Mouse (Mus musculus) stomach, postnatal 0 days (tissue): Measurements from ENCODE around the gene Samd4b. TPM values are rescaled to one million over a fixed set of nuclear protein-coding genes. Genes with fewer than 3 reads are reported as not detected.

ENCODE experiments used
- ATAC-seq: fragments of 200-750 bp; cut with Nextera tagmentation; 2 replicates; pipeline ENCODE4 v1.8.0; 2017; ENCODE audit not compliant: low FRiP score, low TSS enrichment
- DNase-seq: peaks from one replicate; pipeline ENCODE4 v3.0.0-alpha.2; 2016; ENCODE audit warnings: low spot score
- H3K27ac ChIP-seq: fragments of 300-500 bp; sonication (generic); replicated peaks from 2 replicates; pipeline ENCODE4 v1.5.1; 2014; ENCODE audit warnings: mild to moderate bottlenecking, control low read depth
- H3K27me3 ChIP-seq: fragments of 300-500 bp; sonication (generic); 2 replicates; pipeline ENCODE4 v1.6.1; 2014; ENCODE audit warnings: low read length; ENCODE audit not compliant: control insufficient read depth, insufficient read depth
- H3K36me3 ChIP-seq: fragments of 300-500 bp; sonication (generic); 2 replicates; pipeline ENCODE4 v1.6.1; 2014; ENCODE audit warnings: low read length, mixed read lengths; ENCODE audit not compliant: control insufficient read depth, insufficient read depth
- H3K4me1 ChIP-seq: fragments of 300-500 bp; sonication (generic); replicated peaks from 2 replicates; pipeline ENCODE4 v1.6.1; 2014; ENCODE audit warnings: antibody characterized with exemption; ENCODE audit not compliant: control insufficient read depth, insufficient read depth
- H3K4me2 ChIP-seq: fragments of 300-500 bp; sonication (generic); replicated peaks from 2 replicates; pipeline ENCODE4 v1.6.1; 2014; ENCODE audit warnings: low read depth, mild to moderate bottlenecking, control low read depth, moderate library complexity
- H3K4me3 ChIP-seq: fragments of 300-500 bp; sonication (generic); 2 replicates; pipeline ENCODE4 v1.5.1; 2014; ENCODE audit warnings: low read depth, low read length, control low read depth
- H3K9ac ChIP-seq: fragments of 300-500 bp; sonication (generic); 2 replicates; pipeline ENCODE4 v1.6.1; 2014; ENCODE audit warnings: mild to moderate bottlenecking, low read length, control low read depth, mixed read lengths
- H3K9me3 ChIP-seq: fragments of 300-500 bp; sonication (generic); 2 replicates; pipeline ENCODE4 v1.6.1; 2016; ENCODE audit warnings: low read length; ENCODE audit not compliant: control insufficient read depth
- CTCF ChIP-seq: IDR thresholded peaks from 2 replicates; pipeline ENCODE4 v1.5.1; 2016; ENCODE audit warnings: antibody characterized with exemption, low read depth, mild to moderate bottlenecking, moderate library complexity
- EP300 ChIP-seq: optimal IDR thresholded peaks from 2 replicates; pipeline ENCODE3; 2016; ENCODE audit warnings: antibody characterized with exemption
- WGBS: fragments of 180-500 bp; shearing (Covaris S2); extraction: QIAGEN DNeasy Blood & Tissue Kit; methylation state at CpG from one replicate; pipeline ENCODE4 v1.1.7; 2014; 5-methylcytosine and 5-hydroxymethylcytosine counted together
- polyA plus RNA-seq: library from polyadenylated mRNA; unstranded; fragments of >200 nt; fragmentation: Nextera tagmentation; extraction: Ambion mirVana; gene quantifications from 2 replicates; pipeline ENCODE4 v1.2.1, GENCODE M21; 2015

The Samd4b gene
- polyA plus RNA-seq, 1 experiment from 2014 or later = 9.8 TPM

DNA sequence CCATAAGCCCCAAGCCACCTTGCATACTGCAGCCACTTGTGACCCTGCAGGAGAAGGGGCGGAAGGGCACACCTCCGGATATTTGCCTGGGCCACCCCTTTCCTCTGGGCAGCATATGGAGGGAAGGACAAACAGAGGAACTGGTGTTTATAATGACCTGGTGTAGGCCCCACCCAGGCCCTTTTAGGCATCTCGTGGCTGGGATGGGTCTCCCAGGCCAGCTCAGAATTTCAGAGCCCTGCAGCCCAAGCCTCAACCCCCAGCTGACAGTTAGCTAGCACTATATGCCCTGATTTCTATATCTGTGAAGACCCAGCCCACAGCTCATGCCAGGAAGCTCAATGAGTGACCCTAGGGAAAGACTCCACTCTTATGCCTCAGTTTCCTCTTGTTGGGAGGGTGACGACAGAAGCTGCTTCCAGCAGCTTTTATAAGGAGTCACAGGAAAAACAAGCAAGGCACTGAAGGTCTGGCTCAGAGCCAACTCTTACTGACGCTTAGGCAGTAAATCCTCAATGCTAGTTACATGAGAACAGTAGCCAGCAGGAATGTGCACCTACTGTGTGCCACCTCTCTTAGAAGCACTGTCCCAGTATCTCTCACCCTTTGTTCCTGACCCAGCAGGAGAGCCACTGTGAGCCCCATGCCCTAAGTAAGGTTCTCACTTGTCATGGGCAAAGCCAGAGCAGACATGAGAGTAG lies 26.8 kb downstream of the Samd4b start:
- WGBS = 17% methylated on average over 5 of the region's 5 CpGs
- ATAC-seq = peak; percentile 21
- TF ChIP-seq EP300 (no peak), CTCF (no peak)

DNA sequence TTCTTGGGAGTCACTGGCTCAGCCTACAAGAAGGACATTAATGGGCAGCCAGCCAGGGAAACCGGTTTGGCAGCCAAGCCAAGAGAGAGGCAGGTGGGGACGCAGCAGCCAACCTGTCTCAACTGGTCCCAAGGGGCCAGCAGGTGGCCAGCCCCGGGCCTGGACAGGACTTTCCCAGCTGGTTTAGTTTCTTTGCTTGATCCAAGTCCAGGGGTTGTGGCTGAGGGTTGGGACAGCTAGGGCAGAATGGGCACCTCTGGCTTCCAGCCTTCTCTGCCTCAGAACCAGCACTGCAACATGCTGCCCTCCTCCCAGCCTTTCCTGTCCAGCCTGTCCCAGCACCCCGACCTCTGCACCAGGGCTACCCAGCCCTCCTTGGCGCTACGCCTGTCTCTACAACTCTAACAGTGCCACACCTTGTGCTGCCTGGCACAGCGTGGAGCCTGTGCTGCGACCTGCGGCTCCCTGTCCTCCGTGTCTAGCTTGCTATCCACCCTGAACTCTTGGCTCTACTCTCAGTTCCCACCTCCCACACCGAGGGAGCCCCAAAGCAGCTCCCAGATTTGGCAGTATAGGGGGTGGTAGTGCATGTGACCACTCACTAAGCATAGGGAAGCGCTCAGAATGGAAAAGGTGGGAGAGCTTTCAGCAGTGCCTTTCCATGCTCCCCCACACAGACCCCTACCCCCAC lies 27.5 kb downstream of the Samd4b start:
- Histone ChIP-seq H3K9ac (peak overlapping the region; percentile 41), H3K36me3 (peaks cover 13% of the 10 kb centered on the region; the same call in 1 of the 2 replicates), H3K27me3 (no peaks in the 10 kb centered on the region), H3K9me3 (no peaks in the 10 kb centered on the region), H3K4me3 (no peak overlapping the region), H3K27ac (peak overlapping the region; percentile 96), H3K4me2 (peak overlapping the region; percentile 43), H3K4me1 (peaks cover 15% of the 10 kb centered on the region)
- TF ChIP-seq CTCF (peak; percentile 30), EP300 (no peak)
- DNase-seq (peak; percentile 97), ATAC-seq (peak; percentile 93)
- 34% methylated on average over 12 of the region's 12 CpGs for WGBS

More for the DNA sequence above, 26.8 kb downstream of the Samd4b start:
- H3K27ac ChIP-seq = peak overlapping the region; percentile 96
- no peaks in the 10 kb centered on the region for H3K9me3 ChIP-seq
- peak overlapping the region; percentile 43 for H3K4me2 ChIP-seq
- DNase-seq = peak; percentile 58
- peaks cover 13% of the 10 kb centered on the region; the same call in 1 of the 2 replicates for H3K36me3 ChIP-seq
- H3K4me3 ChIP-seq = no peak overlapping the region
- H3K27me3 ChIP-seq = no peaks in the 10 kb centered on the region
- H3K9ac ChIP-seq = peak overlapping the region; percentile 41
- peaks cover 15% of the 10 kb centered on the region for H3K4me1 ChIP-seq

DNA sequence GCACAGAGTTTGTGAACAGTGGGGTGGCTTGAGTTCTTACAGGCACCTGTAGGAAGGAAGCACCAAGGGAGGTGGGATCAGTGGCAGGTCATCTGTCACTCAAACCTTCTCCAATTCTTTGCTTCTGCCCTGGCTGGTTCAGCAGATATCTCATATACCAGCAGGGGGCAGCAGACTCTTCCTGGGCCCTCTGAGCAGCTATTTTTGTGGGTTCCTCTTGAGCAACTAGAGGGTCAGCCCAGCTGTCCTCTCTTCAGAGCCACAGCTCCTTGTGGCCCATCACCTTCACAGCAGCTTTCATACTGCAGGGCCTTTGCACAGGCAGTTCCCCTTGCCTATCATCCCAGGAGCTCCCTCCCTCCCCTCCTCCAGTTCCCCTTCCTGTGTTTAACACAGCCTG lies 29.7 kb downstream of the Samd4b start:
- DNase-seq = peak; percentile 72
- peak overlapping the region; percentile 53; the same call in 1 of the 2 replicates for H3K27ac ChIP-seq
- peaks cover 20% of the 10 kb centered on the region for H3K36me3 ChIP-seq

DNA sequence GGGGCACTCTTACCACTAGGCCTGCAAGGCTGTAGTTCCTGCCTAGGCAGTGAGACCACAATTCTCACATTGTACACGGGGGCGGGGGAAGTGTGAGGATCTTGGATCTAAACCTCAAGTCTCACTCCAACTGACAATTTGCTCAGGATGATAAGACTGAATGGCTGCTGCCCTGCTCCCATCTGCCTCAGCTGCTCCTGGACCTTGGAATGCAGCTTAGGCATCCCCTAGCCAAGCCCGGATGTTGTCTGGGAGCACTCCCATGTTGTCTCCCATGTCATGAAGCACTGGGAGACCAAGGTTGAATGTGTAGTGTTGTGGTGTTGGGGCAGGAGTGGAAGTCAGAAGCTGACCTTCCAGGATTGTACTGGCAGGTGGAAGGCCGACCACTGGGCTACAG lies 30.4 kb downstream of the Samd4b start:
- Histone ChIP-seq H3K36me3 (peaks cover 22% of the 10 kb centered on the region), H3K4me1 (peaks cover 13% of the 10 kb centered on the region), H3K9ac (no peak overlapping the region), H3K4me3 (no peak overlapping the region), H3K9me3 (no peaks in the 10 kb centered on the region), H3K27ac (no peak overlapping the region), H3K27me3 (no peaks in the 10 kb centered on the region), H3K4me2 (no peak overlapping the region)
- 95% methylated on average over 4 of the region's 4 CpGs for WGBS
- no peak for ATAC-seq
- DNase-seq = no peak
- TF ChIP-seq EP300 (no peak), CTCF (no peak)

More for the DNA sequence above, 29.7 kb downstream of the Samd4b start:
- Histone ChIP-seq H3K4me2 (no peak overlapping the region), H3K4me3 (no peak overlapping the region), H3K4me1 (peaks cover 13% of the 10 kb centered on the region), H3K9me3 (no peaks in the 10 kb centered on the region), H3K9ac (no peak overlapping the region), H3K27me3 (no peaks in the 10 kb centered on the region)
- TF ChIP-seq CTCF = peak; percentile 90
- TF ChIP-seq EP300 = no peak
- ATAC-seq = no peak

DNA sequence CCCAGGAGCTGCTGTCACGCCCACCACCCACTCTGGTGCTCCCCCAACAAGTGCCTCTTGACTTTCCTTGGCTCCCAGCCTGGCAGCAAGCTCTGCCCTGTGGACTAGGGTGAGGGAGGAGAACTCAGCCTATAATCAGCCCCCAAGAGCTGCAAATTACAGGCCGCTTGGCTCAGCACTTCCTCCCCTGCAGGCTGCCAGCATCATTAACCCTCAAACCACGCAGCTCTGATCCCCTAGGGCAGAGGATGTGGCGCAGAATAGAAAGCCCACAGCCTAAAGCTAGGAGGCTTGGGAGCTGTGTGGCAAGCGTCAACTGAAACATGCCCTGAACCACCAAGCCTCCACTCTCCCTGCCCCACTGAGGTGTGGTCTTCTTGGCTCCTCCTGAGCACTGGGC lies 32.5 kb downstream of the Samd4b start:
- Histone ChIP-seq H3K4me3 (no peak overlapping the region), H3K27ac (no peak overlapping the region), H3K4me1 (no peaks in the 10 kb centered on the region), H3K27me3 (no peaks in the 10 kb centered on the region), H3K36me3 (peaks cover 25% of the 10 kb centered on the region), H3K9me3 (no peaks in the 10 kb centered on the region), H3K4me2 (no peak overlapping the region), H3K9ac (no peak overlapping the region)
- no peak for TF ChIP-seq CTCF
- no peak for TF ChIP-seq EP300
- no peak for DNase-seq
- ATAC-seq = no peak
- 93% methylated on average over 5 of the region's 5 CpGs for WGBS

DNA sequence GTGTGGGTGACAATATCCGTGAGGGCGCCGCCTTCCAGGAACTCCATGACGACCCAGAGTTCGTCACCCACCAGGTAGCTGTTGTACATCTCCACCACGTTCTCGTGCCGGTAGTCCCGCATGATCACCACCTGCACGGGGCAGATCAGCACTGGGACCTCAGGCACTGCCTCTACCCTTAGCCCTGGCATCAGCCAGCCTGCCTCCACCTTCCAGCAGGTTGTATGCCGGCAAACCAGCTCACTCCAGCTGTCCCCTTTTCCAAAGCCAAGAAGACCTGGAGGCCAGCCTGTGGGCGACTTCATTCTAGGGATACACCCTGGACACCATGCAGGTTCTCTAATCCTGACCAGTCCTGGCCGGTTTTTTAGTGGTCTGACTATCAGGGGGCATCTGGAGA lies 35.0 kb downstream of the Samd4b start:
- WGBS = 94% methylated on average over 13 of the region's 13 CpGs
- TF ChIP-seq CTCF (no peak), EP300 (no peak)
- H3K9ac ChIP-seq = no peak overlapping the region
- DNase-seq = no peak
- no peaks in the 10 kb centered on the region for H3K27me3 ChIP-seq
- no peak for ATAC-seq
- no peaks in the 10 kb centered on the region for H3K9me3 ChIP-seq
- no peak overlapping the region for H3K4me3 ChIP-seq
- H3K4me2 ChIP-seq = no peak overlapping the region
- 0 out of 2 replicates have a peak, but pooled peaks cover 2% of the 10 kb centered on the region for H3K4me1 ChIP-seq
- H3K27ac ChIP-seq = no peak overlapping the region
- peaks cover 31% of the 10 kb centered on the region for H3K36me3 ChIP-seq
